Mouse (Mus musculus) olfactory bulb, adult 2 months (tissue): ENCODE measurements around the gene Prkn. TPM values are rescaled to one million over a fixed set of nuclear protein-coding genes. Genes with fewer than 3 reads are reported as not detected.
"Not testable (repeated sequence)": the region's sequence is repeated elsewhere in the genome, so short reads cannot be mapped to it uniquely, and the experiment has no call there.

ENCODE experiments used
- H3K27ac ChIP-seq: fragments of 200-500 bp; 2 replicates; pipeline ENCODE4 v1.5.1; 2012; ENCODE audit warnings: low read depth, low read length; ENCODE audit not compliant: insufficient read depth
- H3K4me1 ChIP-seq: fragments of 200-500 bp; 2 replicates; pipeline ENCODE4 v1.6.1; 2012; ENCODE audit warnings: low read length; ENCODE audit not compliant: control insufficient read depth, insufficient read depth
- H3K4me3 ChIP-seq: fragments of 200-500 bp; 2 replicates; pipeline ENCODE4 v1.5.1; 2012; ENCODE audit warnings: mild to moderate bottlenecking, low read depth, low read length, moderate library complexity; ENCODE audit not compliant: insufficient read depth
- CTCF ChIP-seq: fragments of 200-500 bp; IDR thresholded peaks from 2 replicates; pipeline ENCODE4 v1.5.1; 2012; ENCODE audit warnings: low read depth, mild to moderate bottlenecking, low read length, moderate library complexity; ENCODE audit not compliant: insufficient read depth
- POLR2A ChIP-seq: fragments of 200-500 bp; IDR thresholded peaks from 2 replicates; pipeline ENCODE4 v1.6.1; 2012; ENCODE audit warnings: mild to moderate bottlenecking, low read depth, low read length, moderate library complexity; ENCODE audit not compliant: insufficient read depth
- WGBS: fragments of 180-500 bp; shearing (Covaris S2); methylation state at CpG from one replicate; pipeline ENCODE4 v1.1.7; 2018; 5-methylcytosine and 5-hydroxymethylcytosine counted together
- polyA plus RNA-seq: library from polyadenylated mRNA; stranded (reverse); fragments of >200 nt; gene quantifications from 2 replicates; pipeline ENCODE4 v1.2.4, GENCODE M21; 2012; ENCODE audit warnings: low replicate concordance; ENCODE audit not compliant: missing spikeins, insufficient read depth, insufficient read length

Prkn gene
- polyA plus RNA-seq, 1 experiment, result not detected

- Histone ChIP-seq H3K4me1 (peaks cover 2% of the 10 kb centered on the region; the same call in 1 of the 2 replicates), H3K27ac (no peak overlapping the region), H3K4me3 (peak overlapping the region; percentile 2; the same call in 1 of the 2 replicates)
- 19% methylated on average over 8 of the region's 8 CpGs for WGBS
- TF ChIP-seq CTCF (no peak), POLR2A (no peak)
Observed at GRCm38 (mm10) chr17:11993249-11993648, 1153.1 kb downstream of the Prkn start.

- no peak overlapping the region for H3K4me3 ChIP-seq
- 91% methylated on average over 3 of the region's 3 CpGs for WGBS
- no peaks in the 10 kb centered on the region for H3K4me1 ChIP-seq
- no peak for TF ChIP-seq POLR2A
- no peak for TF ChIP-seq CTCF
- H3K27ac ChIP-seq, result no peak overlapping the region
Observed at GRCm38 (mm10) chr17:11994252-11994651, 1154.1 kb downstream of the Prkn start.

- not testable (repeated sequence) for H3K4me3 ChIP-seq
- WGBS, result 90% methylated on average over 3 of the region's 3 CpGs
Observed at GRCm38 (mm10) chr17:11994754-11995153, 1154.6 kb downstream of the Prkn start.

GRCm38 (mm10) chr17:11995522-11995921 lies 1155.3 kb downstream of the Prkn start:
- TF ChIP-seq POLR2A (no peak), CTCF (no peak)
- Histone ChIP-seq H3K4me3 (no peak overlapping the region), H3K27ac (no peak overlapping the region), H3K4me1 (no peaks in the 10 kb centered on the region)
- WGBS, result 86% methylated on average over 3 of the region's 3 CpGs

More at GRCm38 (mm10) chr17:11994754-11995153, 1154.6 kb downstream of the Prkn start:
- not testable (repeated sequence) for H3K27ac ChIP-seq, H3K4me1 ChIP-seq

GRCm38 (mm10) chr17:11996311-11996710 lies 1156.1 kb downstream of the Prkn start:
- WGBS, result 86% methylated on average over 9 of the region's 9 CpGs
- Histone ChIP-seq H3K27ac (no peak overlapping the region), H3K4me1 (no peaks in the 10 kb centered on the region), H3K4me3 (no peak overlapping the region)
- TF ChIP-seq CTCF, result no peak
- no peak for TF ChIP-seq POLR2A

- 75% methylated on average over 9 of the region's 9 CpGs for WGBS
- Histone ChIP-seq H3K27ac (no peak overlapping the region), H3K4me3 (no peak overlapping the region), H3K4me1 (no peaks in the 10 kb centered on the region)
- TF ChIP-seq POLR2A, result no peak
- TF ChIP-seq CTCF, result no peak
Observed at GRCm38 (mm10) chr17:12000285-12000684, 1160.1 kb downstream of the Prkn start.

- WGBS, result 27% methylated on average over 3 of the region's 3 CpGs
- H3K4me1 ChIP-seq, result no peaks in the 10 kb centered on the region
Observed at GRCm38 (mm10) chr17:12021326-12021725, 1181.1 kb downstream of the Prkn start.

GRCm38 (mm10) chr17:12029362-12029761 lies 1189.2 kb downstream of the Prkn start:
- H3K4me1 ChIP-seq, result peaks cover 19% of the 10 kb centered on the region
- H3K27ac ChIP-seq, result no peak overlapping the region
- no peak for TF ChIP-seq POLR2A
- no peak for TF ChIP-seq CTCF
- WGBS, result 89% methylated on average over 5 of the region's 5 CpGs
- peak overlapping the region; percentile 5; the same call in 1 of the 2 replicates for H3K4me3 ChIP-seq

More at GRCm38 (mm10) chr17:12021326-12021725, 1181.1 kb downstream of the Prkn start:
- TF ChIP-seq POLR2A, result no peak
- TF ChIP-seq CTCF, result no peak
- Histone ChIP-seq H3K27ac (no peak overlapping the region), H3K4me3 (no peak overlapping the region)

- Histone ChIP-seq H3K27ac (no peak overlapping the region), H3K4me3 (peak overlapping the region; percentile 36), H3K4me1 (peaks cover 19% of the 10 kb centered on the region)
- 42% methylated on average over 14 of the region's 14 CpGs for whole genome bisulfite sequencing
- no peak for TF ChIP-seq CTCF
- TF ChIP-seq POLR2A, result no peak
Observed at GRCm38 (mm10) chr17:12029921-12030461, 1189.8 kb downstream of the Prkn start.
